Mouse (Mus musculus) cerebellum, adult 2 months (tissue): ENCODE results near the gene Kat7. TPM values are rescaled to one million over a fixed set of nuclear protein-coding genes. Genes with fewer than 3 reads are reported as not detected.

Source experiments
- DNase-seq, 2 experiments: peaks; one replicate each; pipeline ENCODE4 v3.0.0; 2021
- H3K27ac ChIP-seq: fragments of 200-500 bp; 2 replicates; pipeline ENCODE4 v1.5.1; 2012; ENCODE audit warnings: low read length, control low read depth, inconsistent platforms; ENCODE audit not compliant: insufficient read depth
- H3K27me3 ChIP-seq: fragments of 200-500 bp; 2 replicates; pipeline ENCODE4 v1.6.1; 2012; ENCODE audit warnings: inconsistent platforms, mild to moderate bottlenecking, low read length, moderate library complexity; ENCODE audit not compliant: control insufficient read depth, insufficient read depth
- H3K4me1 ChIP-seq: fragments of 200-500 bp; 2 replicates; pipeline ENCODE4 v1.6.1; 2011; ENCODE audit warnings: low read length; ENCODE audit not compliant: control insufficient read depth, insufficient read depth
- H3K4me3 ChIP-seq: fragments of 200-500 bp; replicated peaks from 2 replicates; pipeline ENCODE3; 2011; ENCODE audit warnings: mild to moderate bottlenecking, low read depth, low read length, control low read depth; ENCODE audit not compliant: insufficient read depth
- CTCF ChIP-seq: fragments of 200-500 bp; IDR thresholded peaks from 2 replicates; pipeline ENCODE4 v1.5.1; 2011; ENCODE audit warnings: low read depth, mild to moderate bottlenecking, control low read depth, low read length, moderate library complexity, borderline replicate concordance; ENCODE audit not compliant: insufficient read depth
- POLR2A ChIP-seq: fragments of 200-500 bp; IDR thresholded peaks from 2 replicates; pipeline ENCODE4 v1.6.1; 2011; ENCODE audit warnings: low read length, control low read depth, borderline replicate concordance; ENCODE audit not compliant: insufficient read depth
- WGBS: fragments of 180-500 bp; shearing (Covaris S2); methylation state at CpG from one replicate; pipeline ENCODE4 v1.1.7; 2018; 5-methylcytosine and 5-hydroxymethylcytosine counted together
- polyA plus RNA-seq: library from polyadenylated mRNA; depleted of rRNA; stranded (reverse); fragments of >200 nt; gene quantifications from 2 replicates; pipeline ENCODE4 v1.2.3, GENCODE M21; 2012

Kat7 gene
- polyA plus RNA-seq, 1 experiment: 68.5 TPM

- no peaks in the 10 kb centered on the region for H3K4me1 ChIP-seq
- no peak for TF ChIP-seq POLR2A
- no peak for TF ChIP-seq CTCF
- DNase-seq: no peak
- no peaks in the 10 kb centered on the region; the same call in 1 of the 2 replicates for H3K27me3 ChIP-seq
- no peak overlapping the region for H3K27ac ChIP-seq
- WGBS: 43% methylated on average over 9 of the region's 9 CpGs
- H3K4me3 ChIP-seq: no peak overlapping the region
These were observed 27.8 kb upstream of the Kat7 start for GRCm38 (mm10) chr11:95337846-95338342.

GRCm38 (mm10) chr11:95337129-95337813 lies 27.2 kb upstream of the Kat7 start:
- TF ChIP-seq POLR2A (no peak), CTCF (no peak)
- WGBS: 1% methylated on average over 50 of the region's 50 CpGs
- H3K27ac ChIP-seq: no peak overlapping the region

GRCm38 (mm10) chr11:95336568-95337128 lies 26.6 kb upstream of the Kat7 start, which contains the start of gene Fam117a:
Fam117a (plus strand) TSS chr11:95337018.
- H3K27ac ChIP-seq: no peak within 1 kb of the TSS
- H3K27me3 ChIP-seq: no peaks in the 10 kb centered on the region; the same call in 1 of the 2 replicates
- peak; percentile 32 to 61 for DNase-seq
- H3K4me3 ChIP-seq: peak within 1 kb of the TSS; percentile 64
- 1% methylated on average over 24 of the region's 27 CpGs for WGBS
- no peak for TF ChIP-seq POLR2A
- TF ChIP-seq CTCF: no peak
- H3K4me1 ChIP-seq: no peaks in the 10 kb centered on the region

More at GRCm38 (mm10) chr11:95337129-95337813, 27.2 kb upstream of the Kat7 start:
- DNase-seq: peak; percentile 12 to 17
- H3K27me3 ChIP-seq: no peaks in the 10 kb centered on the region; the same call in 1 of the 2 replicates
- peak overlapping the region; percentile 39 for H3K4me3 ChIP-seq
- no peaks in the 10 kb centered on the region for H3K4me1 ChIP-seq

GRCm38 (mm10) chr11:95334448-95335060 lies 24.5 kb upstream of the Kat7 start:
- Histone ChIP-seq H3K27ac (no peak overlapping the region), H3K4me3 (no peak overlapping the region), H3K27me3 (no peaks in the 10 kb centered on the region; the same call in 1 of the 2 replicates), H3K4me1 (no peaks in the 10 kb centered on the region)
- TF ChIP-seq CTCF (no peak), POLR2A (no peak)
- DNase-seq: no peak
- 68% methylated on average over 5 of the region's 5 CpGs for WGBS

- WGBS: 90% methylated on average over 9 of the region's 9 CpGs
These were observed 23.8 kb upstream of the Kat7 start for GRCm38 (mm10) chr11:95333805-95334204.

GRCm38 (mm10) chr11:95333209-95333608 lies 23.2 kb upstream of the Kat7 start:
- WGBS: 53% methylated on average over 4 of the region's 4 CpGs
- no peak for TF ChIP-seq POLR2A
- TF ChIP-seq CTCF: no peak
- no peak for DNase-seq
- Histone ChIP-seq H3K4me3 (no peak overlapping the region), H3K4me1 (no peaks in the 10 kb centered on the region), H3K27me3 (no peaks in the 10 kb centered on the region; the same call in 1 of the 2 replicates), H3K27ac (no peak overlapping the region)

More at GRCm38 (mm10) chr11:95333805-95334204, 23.8 kb upstream of the Kat7 start:
- H3K27ac ChIP-seq: no peak overlapping the region
- no peak for DNase-seq
- H3K4me1 ChIP-seq: no peaks in the 10 kb centered on the region
- no peaks in the 10 kb centered on the region; the same call in 1 of the 2 replicates for H3K27me3 ChIP-seq
- H3K4me3 ChIP-seq: no peak overlapping the region
- TF ChIP-seq POLR2A (no peak), CTCF (no peak)

GRCm38 (mm10) chr11:95330662-95331061 lies 20.6 kb upstream of the Kat7 start:
- 77% methylated on average over 1 of the region's 1 CpGs for WGBS
- Histone ChIP-seq H3K4me1 (no peaks in the 10 kb centered on the region), H3K4me3 (no peak overlapping the region), H3K27ac (no peak overlapping the region), H3K27me3 (no peaks in the 10 kb centered on the region)
- TF ChIP-seq POLR2A (no peak), CTCF (no peak)
- DNase-seq: no peak
